Mouse (Mus musculus) E14TG2a.4 (cell line): Measurements from ENCODE around the gene Gm37240.

ENCODE experiments used
- H3K27me3 ChIP-seq: 2 replicates; pipeline ENCODE4 v1.6.1; 2014; ENCODE audit warnings: low read length, control low read depth; ENCODE audit not compliant: insufficient read depth
- H3K36me3 ChIP-seq: 2 replicates; pipeline ENCODE4 v1.6.1; 2014; ENCODE audit warnings: low read length, control low read depth; ENCODE audit not compliant: insufficient read depth
- H3K4me1 ChIP-seq: replicated peaks from 2 replicates; pipeline ENCODE4 v1.6.1; 2014; ENCODE audit warnings: low read depth, low read length, control low read depth
- H3K4me3 ChIP-seq: replicated peaks from 2 replicates; pipeline ENCODE4 v1.5.1; 2014; ENCODE audit warnings: mild to moderate bottlenecking, low read length
- H3K9me3 ChIP-seq: 2 replicates; pipeline ENCODE4 v1.6.1; 2014; ENCODE audit warnings: low read length, control low read depth
- CTCF ChIP-seq: conservative IDR thresholded peaks from 2 replicates; pipeline ENCODE4 v1.5.1; 2014; ENCODE audit warnings: low read length
- NANOG ChIP-seq: IDR thresholded peaks from 2 replicates; pipeline ENCODE4 v1.6.1; 2014; ENCODE audit warnings: borderline replicate concordance, low read length, mixed read lengths
- POU5F1 ChIP-seq: IDR thresholded peaks from 2 replicates; pipeline ENCODE4 v1.6.1; 2014; ENCODE audit warnings: low read length, borderline replicate concordance

The Gm37240 gene

GRCm38 (mm10) chr3:85377946-85378702 is 509.2 kb downstream of the Gm37240 start:
- no peak overlapping the region for H3K4me3 ChIP-seq
- TF ChIP-seq POU5F1: no peak
- TF ChIP-seq NANOG: no peak
- no peak for TF ChIP-seq CTCF
- H3K9me3 ChIP-seq: no peaks in the 10 kb centered on the region
- H3K36me3 ChIP-seq: no peaks in the 10 kb centered on the region
- no peaks in the 10 kb centered on the region for H3K27me3 ChIP-seq
- no peaks in the 10 kb centered on the region for H3K4me1 ChIP-seq

GRCm38 (mm10) chr3:85377505-85377904 is 509.8 kb downstream of the Gm37240 start:
- Histone ChIP-seq H3K4me1 (no peaks in the 10 kb centered on the region), H3K27me3 (no peaks in the 10 kb centered on the region), H3K9me3 (no peaks in the 10 kb centered on the region), H3K4me3 (no peak overlapping the region), H3K36me3 (no peaks in the 10 kb centered on the region)
- TF ChIP-seq NANOG (no peak), POU5F1 (no peak)

- Histone ChIP-seq H3K36me3 (no peaks in the 10 kb centered on the region), H3K27me3 (no peaks in the 10 kb centered on the region), H3K4me3 (no peak overlapping the region), H3K9me3 (no peaks in the 10 kb centered on the region), H3K4me1 (no peaks in the 10 kb centered on the region)
- TF ChIP-seq POU5F1 (no peak), CTCF (no peak), NANOG (no peak)
Measured at GRCm38 (mm10) chr3:85376541-85376940, 510.8 kb downstream of the Gm37240 start.

GRCm38 (mm10) chr3:85373039-85373438 is 514.3 kb downstream of the Gm37240 start:
- no peak overlapping the region for H3K4me3 ChIP-seq
- no peaks in the 10 kb centered on the region for H3K36me3 ChIP-seq
- TF ChIP-seq NANOG (no peak), CTCF (no peak), POU5F1 (no peak)
- peaks cover 10% of the 10 kb centered on the region for H3K9me3 ChIP-seq
- no peaks in the 10 kb centered on the region for H3K27me3 ChIP-seq
- H3K4me1 ChIP-seq: no peaks in the 10 kb centered on the region

- no peaks in the 10 kb centered on the region for H3K27me3 ChIP-seq
- H3K4me3 ChIP-seq: no peak overlapping the region
- no peaks in the 10 kb centered on the region for H3K36me3 ChIP-seq
- TF ChIP-seq POU5F1: no peak
- TF ChIP-seq NANOG: no peak
- TF ChIP-seq CTCF: no peak
- H3K4me1 ChIP-seq: no peaks in the 10 kb centered on the region; the same call in 1 of the 2 replicates
- peaks cover 20% of the 10 kb centered on the region for H3K9me3 ChIP-seq
Measured at GRCm38 (mm10) chr3:85369847-85370246, 517.5 kb downstream of the Gm37240 start.

GRCm38 (mm10) chr3:85369157-85369556 is 518.2 kb downstream of the Gm37240 start:
- no peak overlapping the region for H3K4me3 ChIP-seq

GRCm38 (mm10) chr3:85368354-85369120 is 518.8 kb downstream of the Gm37240 start:
- H3K4me3 ChIP-seq: no peak overlapping the region
- H3K27me3 ChIP-seq: no peaks in the 10 kb centered on the region
- H3K4me1 ChIP-seq: no peaks in the 10 kb centered on the region; the same call in 1 of the 2 replicates
- TF ChIP-seq POU5F1 (no peak), CTCF (no peak), NANOG (no peak)
- peaks cover 25% of the 10 kb centered on the region for H3K9me3 ChIP-seq
- H3K36me3 ChIP-seq: no peaks in the 10 kb centered on the region

More at GRCm38 (mm10) chr3:85369157-85369556, 518.2 kb downstream of the Gm37240 start:
- H3K9me3 ChIP-seq: peaks cover 23% of the 10 kb centered on the region
- H3K4me1 ChIP-seq: no peaks in the 10 kb centered on the region; the same call in 1 of the 2 replicates
- no peak for TF ChIP-seq POU5F1
- no peak for TF ChIP-seq NANOG
- no peak for TF ChIP-seq CTCF
- no peaks in the 10 kb centered on the region for H3K36me3 ChIP-seq
- H3K27me3 ChIP-seq: no peaks in the 10 kb centered on the region

- TF ChIP-seq CTCF (no peak), NANOG (no peak), POU5F1 (no peak)
- H3K9me3 ChIP-seq: peaks cover 25% of the 10 kb centered on the region
- H3K4me3 ChIP-seq: no peak overlapping the region
- no peaks in the 10 kb centered on the region; the same call in 1 of the 2 replicates for H3K4me1 ChIP-seq
- no peaks in the 10 kb centered on the region for H3K36me3 ChIP-seq
- H3K27me3 ChIP-seq: no peaks in the 10 kb centered on the region
Measured at GRCm38 (mm10) chr3:85364591-85365343, 522.6 kb downstream of the Gm37240 start.
